Mouse (Mus musculus) liver, adult 2 months (tissue): ENCODE measurements around the gene Purb. TPM values are rescaled to one million over a fixed set of nuclear protein-coding genes. Genes with fewer than 3 reads are reported as not detected.

ENCODE experiments used
- DNase-seq: peaks from one replicate; pipeline ENCODE4 v3.0.0-alpha.2; 2011; ENCODE audit warnings: low read depth, low spot score; ENCODE audit errors: extremely low read depth
- H3K27ac ChIP-seq: fragments of 200-500 bp; replicated peaks from 2 replicates; pipeline ENCODE4 v1.5.1; 2012; ENCODE audit warnings: low read depth, mild to moderate bottlenecking, control low read depth, inconsistent platforms, low read length; ENCODE audit not compliant: insufficient read depth
- H3K27me3 ChIP-seq: fragments of 200-500 bp; 2 replicates; pipeline ENCODE4 v1.6.1; 2012; ENCODE audit warnings: mild to moderate bottlenecking, moderate library complexity, low read length, inconsistent platforms; ENCODE audit not compliant: control insufficient read depth, insufficient read depth
- H3K36me3 ChIP-seq: fragments of 200-500 bp; 2 replicates; pipeline ENCODE4 v1.6.1; 2012; ENCODE audit warnings: low read length, inconsistent platforms; ENCODE audit not compliant: control insufficient read depth, insufficient read depth
- H3K4me1 ChIP-seq: fragments of 200-500 bp; 2 replicates; pipeline ENCODE4 v1.6.1; 2011; ENCODE audit warnings: low read length; ENCODE audit not compliant: control insufficient read depth, insufficient read depth
- H3K4me3 ChIP-seq: fragments of 200-500 bp; 2 replicates; pipeline ENCODE4 v1.5.1; 2011; ENCODE audit warnings: low read depth, mild to moderate bottlenecking, control low read depth, low read length, moderate library complexity; ENCODE audit not compliant: insufficient read depth
- H3K79me2 ChIP-seq: fragments of 200-500 bp; 2 replicates; pipeline ENCODE4 v1.6.1; 2012; ENCODE audit warnings: inconsistent platforms, mild to moderate bottlenecking, low read length, moderate library complexity; ENCODE audit not compliant: control insufficient read depth, insufficient read depth
- H3K9ac ChIP-seq: fragments of 200-500 bp; 2 replicates; pipeline ENCODE4 v1.6.1; 2012; ENCODE audit warnings: low read depth, mild to moderate bottlenecking, control low read depth, inconsistent platforms, low read length
- CTCF ChIP-seq: fragments of 200-500 bp; IDR thresholded peaks from 2 replicates; pipeline ENCODE4 v1.5.1; 2011; ENCODE audit warnings: low read depth, low read length, control low read depth
- POLR2A ChIP-seq: fragments of 200-500 bp; IDR thresholded peaks from 2 replicates; pipeline ENCODE4 v1.6.1; 2011; ENCODE audit warnings: low read length, control low read depth; ENCODE audit not compliant: insufficient read depth; ENCODE audit errors: extremely low read depth
- WGBS: fragments of 180-500 bp; shearing (Covaris S2); methylation state at CpG from one replicate; pipeline ENCODE4 v1.1.7; 2018; 5-methylcytosine and 5-hydroxymethylcytosine counted together
- polyA plus RNA-seq: library from polyadenylated mRNA; depleted of rRNA; stranded (reverse); fragments of >200 nt; gene quantifications from 2 replicates; pipeline ENCODE4 v1.2.3, GENCODE M21; 2012
- total RNA-seq: library from RNA; depleted of rRNA; stranded (reverse); fragments of >200 nt; gene quantifications from 2 replicates; pipeline ENCODE4 v1.2.3, GENCODE M21; 2014

Gene Purb
- total and polyA plus RNA-seq, 2 experiments = 2.5 to 11.2 TPM

DNA sequence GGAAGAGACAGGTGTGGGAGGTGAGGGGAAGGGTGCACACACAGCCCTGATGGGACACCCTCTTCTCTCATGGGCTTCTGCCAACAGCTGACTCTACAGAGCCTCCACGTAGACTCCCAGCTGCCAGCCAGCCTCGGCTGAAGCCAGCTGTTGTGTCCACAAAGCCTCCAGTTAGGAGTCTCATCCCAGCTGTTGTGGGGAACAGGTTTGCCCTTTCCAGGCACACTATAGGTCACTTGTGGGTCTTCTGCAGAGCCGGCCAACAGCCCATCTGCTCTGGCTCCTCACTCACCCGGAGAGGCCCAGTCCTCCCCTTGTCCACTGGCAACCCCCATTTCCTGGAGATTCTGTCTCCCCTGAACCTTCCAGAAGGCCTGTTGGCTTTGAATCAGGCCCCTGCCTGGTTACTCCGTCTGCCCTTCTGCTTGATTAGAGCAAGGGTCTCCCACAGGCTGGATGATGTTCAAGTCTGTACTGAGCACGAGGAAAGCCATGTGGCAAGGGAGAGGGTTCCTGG, 6.0 kb upstream of the Purb start:
- no peak overlapping the region for H3K27ac ChIP-seq
- no peak overlapping the region for H3K4me3 ChIP-seq
- TF ChIP-seq POLR2A (no peak), CTCF (no peak)
- H3K9ac ChIP-seq = no peak overlapping the region
- DNase-seq = no peak
- no peaks in the 10 kb centered on the region; the same call in 1 of the 2 replicates for H3K79me2 ChIP-seq
- no peaks in the 10 kb centered on the region for H3K36me3 ChIP-seq
- WGBS = 63% methylated on average over 6 of the region's 6 CpGs
- no peaks in the 10 kb centered on the region for H3K4me1 ChIP-seq
- no peaks in the 10 kb centered on the region for H3K27me3 ChIP-seq

DNA sequence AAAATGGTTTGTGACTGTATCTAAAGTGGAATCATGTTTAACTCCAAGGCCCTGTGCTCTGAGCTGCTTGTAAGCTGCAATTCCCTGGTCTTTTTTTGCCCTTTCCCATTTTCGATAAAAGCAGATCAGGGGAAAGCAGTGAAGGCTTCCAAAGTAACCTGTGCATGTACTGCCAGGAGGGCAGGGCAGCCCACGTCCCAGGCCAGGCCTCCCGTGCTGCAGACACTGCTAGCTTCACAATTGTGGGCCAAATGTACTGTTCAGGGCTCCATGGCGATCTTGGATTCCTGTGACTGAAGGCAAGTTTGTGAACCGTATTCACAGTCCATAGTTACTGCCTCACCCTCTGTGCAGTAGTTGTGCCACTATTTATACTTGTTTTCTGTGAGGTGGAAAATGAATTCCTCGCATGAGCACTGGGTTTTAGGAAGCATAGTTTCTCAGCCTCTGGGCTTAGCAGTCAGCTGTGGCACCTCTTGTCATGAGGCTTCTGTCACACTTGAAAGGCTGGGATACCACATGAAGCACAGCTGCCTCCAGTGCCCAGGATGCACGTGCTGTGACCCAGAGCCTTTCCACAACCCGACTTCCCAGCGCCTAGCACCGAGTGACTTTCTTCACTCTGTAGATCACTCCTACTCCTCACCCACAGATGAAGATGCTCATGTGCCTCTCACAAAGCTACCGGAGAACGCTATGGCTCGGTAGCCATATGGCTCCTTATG, 5.1 kb upstream of the Purb start:
- 92% methylated on average over 13 of the region's 13 CpGs for WGBS

DNA sequence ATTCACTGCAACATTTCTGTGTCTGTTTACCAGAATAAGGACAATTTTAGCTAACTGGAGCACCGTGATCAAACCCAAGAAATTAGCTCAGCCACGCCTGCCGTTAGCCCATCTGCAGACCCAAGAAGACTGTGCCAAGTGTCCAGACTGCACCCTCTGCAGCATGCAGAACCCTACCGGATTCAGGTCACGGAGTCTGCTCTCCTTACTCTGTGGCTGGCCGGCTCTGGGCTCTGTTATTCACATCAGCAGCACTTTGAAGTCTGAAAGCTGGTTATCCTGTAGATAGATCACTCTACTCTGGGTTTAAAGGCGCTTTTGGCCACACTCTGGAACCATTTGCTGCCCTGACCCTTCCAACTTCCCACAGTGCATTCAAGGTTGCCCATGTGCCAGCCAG, 4.5 kb upstream of the Purb start:
- no peak for DNase-seq
- Histone ChIP-seq H3K36me3 (no peaks in the 10 kb centered on the region), H3K27ac (no peak overlapping the region), H3K27me3 (no peaks in the 10 kb centered on the region), H3K79me2 (no peaks in the 10 kb centered on the region; the same call in 1 of the 2 replicates), H3K9ac (no peak overlapping the region), H3K4me3 (no peak overlapping the region), H3K4me1 (no peaks in the 10 kb centered on the region)
- TF ChIP-seq POLR2A (no peak), CTCF (no peak)
- 89% methylated on average over 7 of the region's 7 CpGs for WGBS

More for the DNA sequence above, 5.1 kb upstream of the Purb start:
- no peak for DNase-seq
- TF ChIP-seq POLR2A = no peak
- TF ChIP-seq CTCF = no peak
- Histone ChIP-seq H3K9ac (no peak overlapping the region), H3K4me1 (no peaks in the 10 kb centered on the region), H3K4me3 (no peak overlapping the region), H3K27ac (no peak overlapping the region), H3K27me3 (no peaks in the 10 kb centered on the region), H3K36me3 (no peaks in the 10 kb centered on the region), H3K79me2 (no peaks in the 10 kb centered on the region; the same call in 1 of the 2 replicates)

DNA sequence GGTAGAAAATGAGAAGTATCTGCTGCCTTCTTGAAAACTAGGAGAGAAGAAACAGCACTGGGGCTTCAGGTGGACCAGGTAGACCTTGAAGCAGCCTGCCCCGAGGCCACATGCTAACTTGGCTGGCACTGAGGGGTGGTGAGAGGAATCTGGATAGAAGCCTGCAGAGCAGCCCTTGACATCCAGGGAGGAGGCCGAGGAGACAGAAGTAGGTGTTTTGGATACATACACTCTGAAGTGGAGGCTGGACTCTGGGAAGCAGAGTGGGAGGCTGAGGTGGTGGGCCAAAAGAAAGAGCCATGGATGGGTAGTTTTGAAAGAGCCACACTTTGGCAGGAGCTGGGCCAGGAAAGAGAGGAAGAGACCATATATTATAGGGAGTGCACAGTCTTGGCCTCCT, 3.5 kb upstream of the Purb start:
- peaks cover 1% of the 10 kb centered on the region; the same call in 1 of the 2 replicates for H3K36me3 ChIP-seq

DNA sequence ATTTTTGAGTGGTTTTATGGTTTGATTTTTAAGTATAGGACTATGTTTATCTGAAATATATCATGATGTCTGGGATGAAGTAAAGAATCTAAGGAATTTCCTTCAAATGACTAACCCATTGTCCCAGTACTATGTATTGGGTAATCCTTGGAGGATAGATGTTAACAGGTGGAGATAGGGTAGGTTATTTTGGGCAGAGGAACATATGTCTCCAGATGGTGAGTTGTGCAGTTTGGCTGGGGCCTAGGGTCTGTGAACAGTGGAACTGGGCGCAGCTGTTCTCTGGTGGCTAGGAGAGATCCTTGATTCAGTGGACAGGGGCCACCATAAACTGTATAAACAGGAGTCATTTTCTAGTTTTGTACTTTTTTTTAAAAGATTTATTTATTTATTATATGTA, 1.6 kb upstream of the Purb start:
- Histone ChIP-seq H3K36me3 (peaks cover 6% of the 10 kb centered on the region), H3K4me1 (peaks cover 12% of the 10 kb centered on the region; the same call in 1 of the 2 replicates), H3K27me3 (no peaks in the 10 kb centered on the region), H3K4me3 (no peak overlapping the region), H3K27ac (no peak overlapping the region), H3K9ac (no peak overlapping the region), H3K79me2 (peaks cover 9% of the 10 kb centered on the region)
- WGBS = 97% methylated on average over 1 of the region's 1 CpGs
- no peak for DNase-seq
- TF ChIP-seq CTCF (no peak), POLR2A (no peak)

More for the DNA sequence above, 3.5 kb upstream of the Purb start:
- no peak overlapping the region for H3K9ac ChIP-seq
- H3K27me3 ChIP-seq = no peaks in the 10 kb centered on the region
- TF ChIP-seq POLR2A (no peak), CTCF (no peak)
- peaks cover 2% of the 10 kb centered on the region; the same call in 1 of the 2 replicates for H3K4me1 ChIP-seq
- no peak overlapping the region for H3K4me3 ChIP-seq
- no peak for DNase-seq
- WGBS = 79% methylated on average over 2 of the region's 2 CpGs
- peaks cover 2% of the 10 kb centered on the region; the same call in 1 of the 2 replicates for H3K79me2 ChIP-seq
- no peak overlapping the region for H3K27ac ChIP-seq

DNA sequence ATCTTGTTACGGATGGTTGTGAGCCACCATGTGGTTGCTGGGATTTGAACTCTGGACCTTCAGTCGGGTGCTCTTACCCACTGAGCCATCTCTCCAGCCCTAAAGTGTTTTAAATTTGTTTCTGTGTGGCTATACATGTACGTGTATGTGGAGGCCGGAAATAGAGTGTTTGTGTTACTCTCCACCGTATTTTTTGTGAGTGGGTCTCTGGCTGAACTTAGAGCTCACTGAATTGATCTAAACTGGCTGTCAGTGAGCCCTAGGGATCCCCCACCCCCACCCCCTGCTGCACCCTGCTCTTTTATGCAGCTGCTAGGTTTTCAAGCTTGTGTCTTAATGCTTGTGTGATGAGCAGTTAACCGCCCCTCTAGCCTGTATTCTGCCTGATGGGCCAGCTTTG, 1.2 kb upstream of the Purb start:
- no peak overlapping the region for H3K27ac ChIP-seq
- no peak overlapping the region for H3K9ac ChIP-seq
- TF ChIP-seq CTCF = no peak
- no peak for TF ChIP-seq POLR2A
- no peaks in the 10 kb centered on the region for H3K27me3 ChIP-seq
- peaks cover 14% of the 10 kb centered on the region; the same call in 1 of the 2 replicates for H3K4me1 ChIP-seq
- H3K4me3 ChIP-seq = no peak overlapping the region
- 59% methylated on average over 6 of the region's 6 CpGs for WGBS
- no peak for DNase-seq
- H3K79me2 ChIP-seq = peaks cover 9% of the 10 kb centered on the region
- peaks cover 6% of the 10 kb centered on the region for H3K36me3 ChIP-seq
